Mouse (Mus musculus) hindbrain, embryonic 16.5 days (tissue): Measurements from ENCODE around the gene Tspan2. TPM values are rescaled to one million over a fixed set of nuclear protein-coding genes. Genes with fewer than 3 reads are reported as not detected.

ENCODE experiments used
- ATAC-seq: fragments of 200-750 bp; cut with Nextera tagmentation; 2 replicates; pipeline ENCODE4 v1.8.0; 2017; ENCODE audit warnings: moderate TSS enrichment, moderate library complexity
- H3K27ac ChIP-seq: fragments of 300-500 bp; sonication (generic); 2 replicates; pipeline ENCODE4 v1.5.1; 2014; ENCODE audit warnings: low read depth, mild to moderate bottlenecking, control low read depth, low read length, moderate library complexity
- H3K27me3 ChIP-seq: fragments of 300-500 bp; sonication (generic); replicated peaks from 2 replicates; pipeline ENCODE4 v1.6.1; 2014; ENCODE audit warnings: low read length; ENCODE audit not compliant: control insufficient read depth, insufficient read depth
- H3K36me3 ChIP-seq: fragments of 300-500 bp; sonication (generic); 2 replicates; pipeline ENCODE4 v1.6.1; 2014; ENCODE audit warnings: mild to moderate bottlenecking, low read length, moderate library complexity, mixed read lengths; ENCODE audit not compliant: control insufficient read depth, insufficient read depth
- H3K4me1 ChIP-seq: fragments of 300-500 bp; sonication (generic); 2 replicates; pipeline ENCODE4 v1.6.1; 2014; ENCODE audit warnings: low read depth, low read length; ENCODE audit not compliant: control insufficient read depth, insufficient read depth
- H3K4me2 ChIP-seq: fragments of 300-500 bp; sonication (generic); 2 replicates; pipeline ENCODE4 v1.6.1; 2014; ENCODE audit warnings: mild to moderate bottlenecking, low read length, control low read depth, moderate library complexity
- H3K4me3 ChIP-seq: fragments of 300-500 bp; sonication (generic); 2 replicates; pipeline ENCODE4 v1.5.1; 2014; ENCODE audit warnings: mild to moderate bottlenecking, low read length, control low read depth, moderate library complexity
- H3K9ac ChIP-seq: fragments of 300-500 bp; sonication (generic); 2 replicates; pipeline ENCODE4 v1.6.1; 2014; ENCODE audit warnings: low read depth, mild to moderate bottlenecking, control low read depth, low read length, moderate library complexity
- H3K9me3 ChIP-seq: fragments of 300-500 bp; sonication (generic); 2 replicates; pipeline ENCODE4 v1.6.1; 2014; ENCODE audit warnings: mild to moderate bottlenecking, low read length, moderate library complexity; ENCODE audit not compliant: control insufficient read depth
- WGBS: fragments of 180-500 bp; shearing (Covaris S2); extraction: QIAGEN DNeasy Blood & Tissue Kit; methylation state at CpG from one replicate; pipeline ENCODE4 v1.1.7; 2014; 5-methylcytosine and 5-hydroxymethylcytosine counted together
- polyA plus RNA-seq: library from polyadenylated mRNA; unstranded; fragments of >200 nt; fragmentation: Nextera tagmentation; extraction: Ambion mirVana; gene quantifications from 2 replicates; pipeline ENCODE4 v1.2.1, GENCODE M21; 2015

The Tspan2 gene
- polyA plus RNA-seq, 1 experiment from 2014 or later, result 14.9 TPM

- 60% methylated on average over 9 of the region's 9 CpGs for WGBS
- no peak for ATAC-seq
- Histone ChIP-seq H3K27me3 (no peaks in the 10 kb centered on the region), H3K9ac (no peak overlapping the region), H3K9me3 (no peaks in the 10 kb centered on the region), H3K4me1 (peaks cover 4% of the 10 kb centered on the region), H3K36me3 (no peaks in the 10 kb centered on the region), H3K27ac (no peak overlapping the region), H3K4me2 (no peak overlapping the region), H3K4me3 (no peak overlapping the region)
Observed at GRCm38 (mm10) chr3:102708599-102708998, 25.7 kb upstream of the Tspan2 start.

DNA sequence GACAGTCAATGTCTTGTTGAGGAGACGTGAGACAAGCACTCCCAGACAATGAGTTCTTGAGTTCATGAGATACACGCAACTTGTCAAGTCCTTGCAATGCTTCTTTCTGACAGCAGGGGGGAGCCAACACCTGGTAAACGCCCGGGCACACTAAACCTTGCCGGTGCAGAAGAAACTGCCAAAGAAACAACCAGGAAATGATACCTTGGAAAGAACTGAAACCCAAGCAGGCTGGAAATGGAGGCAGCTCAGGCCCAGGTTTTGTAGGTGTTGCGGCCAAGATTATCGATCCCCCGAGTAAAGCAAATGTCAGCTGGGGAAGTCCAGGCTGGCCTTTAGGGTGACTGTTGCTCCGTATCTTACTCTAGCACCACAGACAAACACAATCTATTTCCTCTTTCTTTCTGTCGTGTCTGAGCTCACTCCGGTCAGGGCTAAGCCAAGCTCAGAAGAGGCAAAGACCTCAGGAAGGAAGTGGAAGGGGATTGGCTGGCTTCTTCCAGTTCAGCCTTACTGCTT, 19.2 kb upstream of the Tspan2 start:
- no peak overlapping the region for H3K9ac ChIP-seq
- 0 out of 2 replicates have a peak overlapping the region, but pooled peaks have one; percentile 6 for H3K4me2 ChIP-seq
- H3K4me3 ChIP-seq, result no peak overlapping the region

DNA sequence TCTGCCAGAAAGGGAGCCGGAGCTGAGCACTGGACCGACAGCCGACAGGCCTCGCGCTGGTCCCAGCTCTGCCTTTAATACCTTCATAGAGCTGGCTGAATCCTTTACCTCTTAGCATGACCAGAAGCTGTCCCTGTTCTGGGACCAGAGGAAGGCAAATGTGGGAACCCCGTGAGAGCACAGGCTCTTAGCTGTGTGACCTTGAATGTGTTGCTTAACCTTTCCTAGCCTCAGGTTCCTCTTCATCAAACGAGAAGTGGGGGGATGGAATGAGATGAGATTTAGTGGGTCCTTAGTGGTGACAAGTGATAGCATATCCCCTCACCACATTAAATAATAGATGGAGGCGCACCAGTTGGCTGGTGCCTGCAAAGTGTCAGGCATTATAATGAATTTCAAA, 18.5 kb upstream of the Tspan2 start:
- Histone ChIP-seq H3K4me1 (no peaks in the 10 kb centered on the region), H3K27me3 (no peaks in the 10 kb centered on the region), H3K36me3 (no peaks in the 10 kb centered on the region), H3K9me3 (no peaks in the 10 kb centered on the region), H3K9ac (no peak overlapping the region), H3K4me2 (no peak overlapping the region), H3K4me3 (no peak overlapping the region), H3K27ac (no peak overlapping the region)
- ATAC-seq, result no peak
- 93% methylated on average over 8 of the region's 8 CpGs for WGBS

More for the DNA sequence above, 19.2 kb upstream of the Tspan2 start:
- no peaks in the 10 kb centered on the region for H3K9me3 ChIP-seq
- no peaks in the 10 kb centered on the region for H3K4me1 ChIP-seq
- ATAC-seq, result peak; percentile 80
- H3K27ac ChIP-seq, result no peak overlapping the region
- WGBS, result 40% methylated on average over 11 of the region's 11 CpGs
- H3K27me3 ChIP-seq, result no peaks in the 10 kb centered on the region
- no peaks in the 10 kb centered on the region for H3K36me3 ChIP-seq

- 51% methylated on average over 3 of the region's 3 CpGs for WGBS
- H3K9ac ChIP-seq, result no peak overlapping the region
- no peak for ATAC-seq
- no peak overlapping the region for H3K4me2 ChIP-seq
- H3K27me3 ChIP-seq, result no peaks in the 10 kb centered on the region
- H3K4me1 ChIP-seq, result no peaks in the 10 kb centered on the region
- no peak overlapping the region for H3K4me3 ChIP-seq
- no peak overlapping the region for H3K27ac ChIP-seq
- H3K36me3 ChIP-seq, result no peaks in the 10 kb centered on the region
- H3K9me3 ChIP-seq, result no peaks in the 10 kb centered on the region
Observed at GRCm38 (mm10) chr3:102717586-102718285, 16.6 kb upstream of the Tspan2 start.

GRCm38 (mm10) chr3:102723154-102723553, 11.2 kb upstream of the Tspan2 start:
- Histone ChIP-seq H3K9ac (no peak overlapping the region), H3K4me1 (peaks cover 3% of the 10 kb centered on the region), H3K36me3 (no peaks in the 10 kb centered on the region), H3K4me2 (no peak overlapping the region), H3K27ac (no peak overlapping the region), H3K27me3 (no peaks in the 10 kb centered on the region; the same call in 1 of the 2 replicates), H3K4me3 (no peak overlapping the region), H3K9me3 (no peaks in the 10 kb centered on the region)
- WGBS, result 77% methylated on average over 4 of the region's 4 CpGs
- ATAC-seq, result no peak

GRCm38 (mm10) chr3:102723841-102724570, 10.3 kb upstream of the Tspan2 start:
- Histone ChIP-seq H3K27ac (no peak overlapping the region), H3K27me3 (no peaks in the 10 kb centered on the region; the same call in 1 of the 2 replicates), H3K4me2 (peak overlapping the region; percentile 33), H3K9me3 (no peaks in the 10 kb centered on the region), H3K9ac (no peak overlapping the region), H3K4me1 (peaks cover 3% of the 10 kb centered on the region), H3K4me3 (no peak overlapping the region), H3K36me3 (no peaks in the 10 kb centered on the region)
- WGBS, result 50% methylated on average over 6 of the region's 6 CpGs
- ATAC-seq, result 0 out of 2 replicates have a peak, but pooled peaks have one; percentile 48

DNA sequence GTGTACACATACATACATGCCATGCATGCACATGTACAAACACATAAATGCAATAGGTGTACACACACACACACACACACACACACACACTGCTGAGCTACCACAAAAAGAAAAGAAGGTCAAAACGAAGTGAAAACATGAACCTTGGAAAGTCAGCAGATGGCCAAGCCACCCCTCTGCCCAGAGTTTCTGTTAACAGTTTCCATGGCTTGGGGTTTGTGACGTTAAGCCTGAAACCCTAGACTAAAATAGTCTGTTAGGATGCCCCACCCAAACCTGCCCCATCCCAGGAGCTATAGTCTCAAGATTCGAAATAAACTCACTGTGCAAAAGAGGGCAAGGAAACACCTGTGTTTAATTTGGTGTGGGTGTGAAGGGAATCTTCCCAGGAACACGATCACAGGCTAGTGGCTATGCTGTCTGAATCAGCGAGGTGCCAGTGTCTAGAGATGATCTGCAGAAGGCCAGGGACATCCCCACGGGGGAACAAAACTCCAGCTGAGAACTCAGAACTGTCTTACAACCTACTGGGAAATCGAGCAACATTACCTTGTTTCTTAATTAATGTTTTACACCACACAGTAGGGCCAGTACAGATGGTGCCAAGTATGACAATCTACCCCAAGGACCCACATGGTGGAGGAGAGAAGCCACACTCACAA, 9.4 kb upstream of the Tspan2 start:
- Histone ChIP-seq H3K4me3 (no peak overlapping the region), H3K4me1 (peaks cover 3% of the 10 kb centered on the region), H3K4me2 (no peak overlapping the region), H3K27me3 (no peaks in the 10 kb centered on the region; the same call in 1 of the 2 replicates), H3K9ac (no peak overlapping the region), H3K9me3 (no peaks in the 10 kb centered on the region), H3K36me3 (no peaks in the 10 kb centered on the region), H3K27ac (no peak overlapping the region)
- 81% methylated on average over 7 of the region's 7 CpGs for WGBS
- ATAC-seq, result no peak

- ATAC-seq, result no peak
- no peak overlapping the region for H3K9ac ChIP-seq
- H3K9me3 ChIP-seq, result no peaks in the 10 kb centered on the region
- H3K36me3 ChIP-seq, result no peaks in the 10 kb centered on the region
- H3K4me1 ChIP-seq, result peaks cover 5% of the 10 kb centered on the region
- H3K4me2 ChIP-seq, result no peak overlapping the region
- no peaks in the 10 kb centered on the region; the same call in 1 of the 2 replicates for H3K27me3 ChIP-seq
- no peak overlapping the region for H3K4me3 ChIP-seq
- no peak overlapping the region for H3K27ac ChIP-seq
- 63% methylated on average over 5 of the region's 5 CpGs for WGBS
Observed at GRCm38 (mm10) chr3:102729416-102729815, 4.9 kb upstream of the Tspan2 start.

DNA sequence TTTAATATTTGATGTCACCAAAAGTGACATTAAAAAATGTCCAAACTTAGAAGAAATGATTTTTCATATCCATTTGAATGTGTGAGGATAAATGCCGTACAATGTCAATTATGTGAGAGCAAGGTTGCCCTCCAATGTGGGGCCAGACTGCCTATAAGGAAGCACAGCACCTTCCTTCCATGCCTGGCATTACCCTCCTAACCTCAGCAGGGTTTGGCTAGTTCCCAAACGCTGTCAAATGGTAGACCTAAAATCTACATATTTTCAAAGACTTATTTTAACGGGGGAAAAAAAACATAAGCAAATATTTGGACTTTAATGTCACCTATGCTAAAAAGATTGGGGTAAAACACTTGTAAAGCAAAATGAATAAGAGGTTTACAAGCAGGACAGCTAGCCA, 3.2 kb upstream of the Tspan2 start:
- Histone ChIP-seq H3K9me3 (no peaks in the 10 kb centered on the region), H3K4me3 (no peak overlapping the region), H3K9ac (no peak overlapping the region), H3K4me2 (no peak overlapping the region), H3K27ac (no peak overlapping the region), H3K4me1 (peaks cover 9% of the 10 kb centered on the region), H3K36me3 (no peaks in the 10 kb centered on the region), H3K27me3 (no peaks in the 10 kb centered on the region; the same call in 1 of the 2 replicates)
- WGBS, result 79% methylated on average over 3 of the region's 3 CpGs
- ATAC-seq, result no peak
